ENCODE assay signal across 8 mouse cellular contexts in the genomic region with DNA sequence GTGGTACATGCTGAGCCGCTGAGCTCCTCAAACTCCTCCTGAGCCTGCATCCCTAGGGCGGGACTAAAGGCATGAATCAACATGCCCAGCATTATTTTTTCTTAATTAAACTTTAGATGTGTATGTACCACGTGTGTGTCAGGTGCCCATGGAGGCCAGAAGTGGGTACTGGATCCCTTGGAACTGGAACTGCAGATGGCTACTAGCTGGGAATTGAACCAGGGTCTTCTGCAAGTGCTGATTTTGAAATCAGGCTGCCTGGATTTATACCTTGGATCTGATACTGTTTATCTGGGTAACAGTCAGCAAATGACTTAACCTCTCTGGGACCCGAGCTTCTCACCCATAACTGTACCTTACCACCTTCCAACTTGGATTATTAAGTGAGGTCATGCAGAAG. TPM values are rescaled to one million over a fixed set of nuclear protein-coding genes. Genes with fewer than 3 reads are reported as not detected.
DNase-seq lines count a peak whose midpoint lies in the region; ATAC-seq lines count a peak whose summit lies in the region.

No protein-coding gene starts in this region.

- H3K4me2 ChIP-seq in kidney, embryonic 15.5 days, result peak overlapping the region; percentile 59
- peak overlapping the region; percentile 64 for H3K4me2 ChIP-seq in embryonic facial prominence, embryonic 12.5 days (replicated peaks)
- peak overlapping the region; percentile 79 for H3K4me2 ChIP-seq in neural tube, embryonic 12.5 days (replicated peaks)

- H3K4me1 ChIP-seq in kidney, embryonic 15.5 days, result peaks cover 36% of the 10 kb centered on the region
- H3K4me1 ChIP-seq in embryonic facial prominence, embryonic 12.5 days, result peaks cover 24% of the 10 kb centered on the region
- peaks cover 14% of the 10 kb centered on the region for H3K4me1 ChIP-seq in limb, embryonic 10.5 days
- H3K4me1 ChIP-seq in neural tube, embryonic 12.5 days, result peaks cover 31% of the 10 kb centered on the region

- 40% methylated on average over 4 of the region's 4 CpGs for WGBS in kidney, embryonic 15.5 days
- WGBS in embryonic facial prominence, embryonic 12.5 days, result 59% methylated on average over 4 of the region's 4 CpGs
- WGBS in limb, embryonic 10.5 days, result 72% methylated on average over 4 of the region's 4 CpGs
- 71% methylated on average over 4 of the region's 4 CpGs for WGBS in neural tube, embryonic 12.5 days

- H3K27ac ChIP-seq in kidney, embryonic 15.5 days, result peak overlapping the region; percentile 97
- H3K27ac ChIP-seq in embryonic facial prominence, embryonic 12.5 days, result 0 out of 2 replicates have a peak overlapping the region, but pooled peaks have one; percentile 50
- peak overlapping the region; percentile 93 for H3K27ac ChIP-seq in limb, embryonic 10.5 days
- no peak overlapping the region for H3K27ac ChIP-seq in neural tube, embryonic 12.5 days

- H3K27me3 ChIP-seq in kidney, embryonic 15.5 days, result no peaks in the 10 kb centered on the region
- H3K27me3 ChIP-seq in embryonic facial prominence, embryonic 12.5 days, result no peaks in the 10 kb centered on the region
- H3K27me3 ChIP-seq in limb, embryonic 10.5 days (ENCODE audit: low read depth, poor library complexity, severe bottlenecking), result no peaks in the 10 kb centered on the region
- no peaks in the 10 kb centered on the region for H3K27me3 ChIP-seq in neural tube, embryonic 12.5 days (replicated peaks)

- DNase-seq in kidney, adult 11 months, result no peak
- no peak for DNase-seq in limb, embryonic 10.5 days (ENCODE audit: low spot score)
- no peak for DNase-seq in gastrocnemius, postnatal 4 days (ENCODE audit: low spot score in 2 of 2)
- DNase-seq in testis, postnatal 10 days (ENCODE audit: low spot score), result no peak
- DNase-seq in layer of hippocampus, adult 9-10 months (ENCODE audit: low spot score), result no peak

- H3K4me3 ChIP-seq in kidney, embryonic 15.5 days (replicated peaks), result peak overlapping the region; percentile 84
- peak overlapping the region; percentile 76 for H3K4me3 ChIP-seq in embryonic facial prominence, embryonic 12.5 days
- H3K4me3 ChIP-seq in limb, embryonic 10.5 days, result peak overlapping the region; percentile 68
- H3K4me3 ChIP-seq in neural tube, embryonic 12.5 days, result peak overlapping the region; percentile 76

- H3K36me3 ChIP-seq in kidney, embryonic 15.5 days, result peaks cover 30% of the 10 kb centered on the region
- H3K36me3 ChIP-seq in embryonic facial prominence, embryonic 12.5 days, result peaks cover 27% of the 10 kb centered on the region
- peaks cover 28% of the 10 kb centered on the region for H3K36me3 ChIP-seq in limb, embryonic 10.5 days
- peaks cover 23% of the 10 kb centered on the region for H3K36me3 ChIP-seq in neural tube, embryonic 12.5 days

- H3K9ac ChIP-seq in kidney, embryonic 15.5 days, result peak overlapping the region; percentile 73
- H3K9ac ChIP-seq in embryonic facial prominence, embryonic 12.5 days, result peak overlapping the region; percentile 95
- peak overlapping the region; percentile 75 for H3K9ac ChIP-seq in neural tube, embryonic 12.5 days

- no peak for ATAC-seq in kidney, embryonic 15.5 days (replicated peaks; ENCODE audit: low FRiP score)
- ATAC-seq in embryonic facial prominence, embryonic 12.5 days (ENCODE audit: insufficient number of reproducible peaks, insufficient read depth, low FRiP score, low TSS enrichment), result no peak
- ATAC-seq in neural tube, embryonic 12.5 days (ENCODE audit: low FRiP score, low read depth), result no peak

- H3K9me3 ChIP-seq in kidney, embryonic 15.5 days (replicated peaks), result no peaks in the 10 kb centered on the region
- H3K9me3 ChIP-seq in embryonic facial prominence, embryonic 12.5 days, result 0 out of 2 replicates have a peak, but pooled peaks cover 3% of the 10 kb centered on the region
- no peaks in the 10 kb centered on the region for H3K9me3 ChIP-seq in limb, embryonic 10.5 days (replicated peaks)
- H3K9me3 ChIP-seq in neural tube, embryonic 12.5 days, result no peaks in the 10 kb centered on the region

RNA-seq across cellular contexts. Expression of a gene that starts 1.1 kb away (rescaled TPM):
- 115 and 123 TPM in 2 replicates for polyA plus RNA-seq in kidney, embryonic 15.5 days (2015; fragmentation: Nextera tagmentation; extraction: Ambion mirVana)
- 119 and 122 TPM in 2 replicates for polyA plus RNA-seq in embryonic facial prominence, embryonic 12.5 days (2016; fragmentation: Nextera tagmentation; extraction: Ambion mirVana)
- polyA plus RNA-seq in limb, embryonic 10.5 days (2016; fragmentation: Nextera tagmentation; extraction: Ambion mirVana), result 119 and 128 TPM in 2 replicates
- polyA plus RNA-seq in neural tube, embryonic 12.5 days (2016; fragmentation: Nextera tagmentation; extraction: Ambion mirVana), result 144 and 147 TPM in 2 replicates
- total RNA-seq in gastrocnemius, postnatal 4 days (2021), result 10 to 100 TPM; 42.4 to 43.8 TPM

RNA-seq across cellular contexts. Expression of a gene that starts 13.6 kb away (rescaled TPM):
- polyA plus RNA-seq in kidney, embryonic 15.5 days (2015; fragmentation: Nextera tagmentation; extraction: Ambion mirVana), result 90.1 and 94.2 TPM in 2 replicates
- 88.5 and 98.3 TPM in 2 replicates for polyA plus RNA-seq in embryonic facial prominence, embryonic 12.5 days (2016; fragmentation: Nextera tagmentation; extraction: Ambion mirVana)
- 121 and 145 TPM in 2 replicates for polyA plus RNA-seq in limb, embryonic 10.5 days (2016; fragmentation: Nextera tagmentation; extraction: Ambion mirVana)
- 83.5 and 85.1 TPM in 2 replicates for polyA plus RNA-seq in neural tube, embryonic 12.5 days (2016; fragmentation: Nextera tagmentation; extraction: Ambion mirVana)
- total RNA-seq in gastrocnemius, postnatal 4 days (2021), result 10 to 100 TPM; 34.5 to 35.1 TPM

RNA-seq across cellular contexts. Expression of a gene that starts 18.5 kb away (rescaled TPM):
- polyA plus RNA-seq in kidney, embryonic 15.5 days (2015; fragmentation: Nextera tagmentation; extraction: Ambion mirVana), result 2.0 and 2.6 TPM in 2 replicates
- polyA plus RNA-seq in embryonic facial prominence, embryonic 12.5 days (2016; fragmentation: Nextera tagmentation; extraction: Ambion mirVana), result 2.6 and 2.7 TPM in 2 replicates
- 2.8 and 3.1 TPM in 2 replicates for polyA plus RNA-seq in limb, embryonic 10.5 days (2016; fragmentation: Nextera tagmentation; extraction: Ambion mirVana)
- 2.3 and 3.6 TPM in 2 replicates for polyA plus RNA-seq in neural tube, embryonic 12.5 days (2016; fragmentation: Nextera tagmentation; extraction: Ambion mirVana)
- 1 to 10 TPM in 1 of 2 experiments, not detected in 1; 2.5 TPM for total RNA-seq in gastrocnemius, postnatal 4 days (2021)

RNA-seq across cellular contexts. Expression of a gene that starts 19.2 kb away (rescaled TPM):
- 132 and 145 TPM in 2 replicates for polyA plus RNA-seq in kidney, embryonic 15.5 days (2015; fragmentation: Nextera tagmentation; extraction: Ambion mirVana)
- 165 and 172 TPM in 2 replicates for polyA plus RNA-seq in embryonic facial prominence, embryonic 12.5 days (2016; fragmentation: Nextera tagmentation; extraction: Ambion mirVana)
- 99.3 and 134 TPM in 2 replicates for polyA plus RNA-seq in limb, embryonic 10.5 days (2016; fragmentation: Nextera tagmentation; extraction: Ambion mirVana)
- 129 TPM in 2 replicates for polyA plus RNA-seq in neural tube, embryonic 12.5 days (2016; fragmentation: Nextera tagmentation; extraction: Ambion mirVana)
- 10 to 100 TPM; 59.1 to 60.5 TPM for total RNA-seq in gastrocnemius, postnatal 4 days (2021)

RNA-seq across cellular contexts. Expression of a gene that starts 34.9 kb away (rescaled TPM):
- polyA plus RNA-seq in kidney, embryonic 15.5 days (2015; fragmentation: Nextera tagmentation; extraction: Ambion mirVana), result 183 and 189 TPM in 2 replicates
- 218 and 221 TPM in 2 replicates for polyA plus RNA-seq in embryonic facial prominence, embryonic 12.5 days (2016; fragmentation: Nextera tagmentation; extraction: Ambion mirVana)
- polyA plus RNA-seq in limb, embryonic 10.5 days (2016; fragmentation: Nextera tagmentation; extraction: Ambion mirVana), result 257 and 273 TPM in 2 replicates
- 186 and 216 TPM in 2 replicates for polyA plus RNA-seq in neural tube, embryonic 12.5 days (2016; fragmentation: Nextera tagmentation; extraction: Ambion mirVana)
- 10 to 100 TPM; 70.4 to 80.5 TPM for total RNA-seq in gastrocnemius, postnatal 4 days (2021)
